In genomic region chr2:143980781-143981398, GRCm38 (mm10) we compare ENCODE assay signal across 8 mouse cellular contexts. TPM values are rescaled to one million over a fixed set of nuclear protein-coding genes. Genes with fewer than 3 reads are reported as not detected.
A peak's percentile ranks its signal among the peaks of the same experiment; 100 is the strongest.
DNase-seq lines count a peak whose midpoint lies in the region; ATAC-seq and TF ChIP-seq lines count a peak whose summit lies in the region.

No protein-coding gene starts in this region.

- peak; percentile 56 for DNase-seq in ovary, postnatal 14 days (ENCODE audit: low spot score)
- no peak for DNase-seq in ovary, adult 18-20 months (ENCODE audit: low spot score)
- peak; percentile 47 for DNase-seq in cerebellum, adult 9-10 months
- DNase-seq in forelimb bud, embryonic 11.5 days (ENCODE audit: low read depth, low spot score) = peak; percentile 62
- peak; percentile 37 for DNase-seq in hindlimb bud, embryonic 11.5 days (ENCODE audit: extremely low spot score, low read depth, low spot score)
- DNase-seq in left cerebral cortex, adult 2 months (ENCODE audit: extremely low spot score in 1 of 2, low spot score in 2 of 2) = peak; percentile 54 to 73
- peak; percentile 40 to 55 for DNase-seq in right cerebral cortex, postnatal 36 days (ENCODE audit: low spot score in 2 of 2)

- no peak overlapping the region for H3K27ac ChIP-seq in left cerebral cortex, adult 2 months

- TF ChIP-seq CTCF in left cerebral cortex, adult 2 months (IDR thresholded peaks at IDR 0.05) = peak; percentile 81

- H3K4me3 ChIP-seq in left cerebral cortex, adult 2 months = no peak overlapping the region

- ATAC-seq in megakaryocyte progenitor cell, adult 5-6 weeks (replicated peaks; ENCODE audit: poor library complexity) = peak; percentile 78

- intact Hi-C loops in left cerebral cortex, adult 2 months (cut with DNase I) = loop anchor here (2.0 to 10.0 kb wide), 2 partner anchors 114 to 474 kb away; no protein-coding TSS in a partner anchor

RNA-seq across cellular contexts. Expression of gene Rrbp1, which starts 30.2 kb away (rescaled TPM):
- 10 to 100 TPM; 61.2 to 65.6 TPM for total RNA-seq in left cerebral cortex, adult 2 months (2021)
- total RNA-seq in megakaryocyte progenitor cell, adult 5-6 weeks (2015) = 178 and 204 TPM in 2 replicates
- total RNA-seq in megakaryocyte progenitor cell, adult 5-6 weeks (2017) = 187 and 234 TPM in 2 replicates

RNA-seq across cellular contexts. Expression of gene Banf2, which starts 52.0 kb away (rescaled TPM):
- not detected for total RNA-seq in left cerebral cortex, adult 2 months (2021)
- not detected in 2 replicates for total RNA-seq in megakaryocyte progenitor cell, adult 5-6 weeks (2015)
- not detected in 2 replicates for total RNA-seq in megakaryocyte progenitor cell, adult 5-6 weeks (2017)
